Mouse (Mus musculus) left cerebral cortex, adult 11 months (tissue): Measurements from ENCODE around the gene Rgs10.

ENCODE experiments used
- DNase-seq: peaks from one replicate; pipeline ENCODE4 v3.0.0; 2022; ENCODE audit warnings: low spot score

Gene Rgs10

GRCm38 (mm10) chr7:128373751-128374150, 44.8 kb downstream of the Rgs10 start:
- DNase-seq: no peak

- no peak for DNase-seq
These were observed 46.2 kb downstream of the Rgs10 start for GRCm38 (mm10) chr7:128372331-128372730.

GRCm38 (mm10) chr7:128369366-128369765, 49.2 kb downstream of the Rgs10 start:
- no peak for DNase-seq

- DNase-seq: no peak
These were observed 49.7 kb downstream of the Rgs10 start for GRCm38 (mm10) chr7:128368828-128369227.

GRCm38 (mm10) chr7:128366654-128367053, 51.9 kb downstream of the Rgs10 start:
- no peak for DNase-seq

- DNase-seq: no peak
These were observed 53.4 kb downstream of the Rgs10 start for GRCm38 (mm10) chr7:128365096-128365715.

- no peak for DNase-seq
These were observed 54.0 kb downstream of the Rgs10 start for GRCm38 (mm10) chr7:128364526-128364925.

- no peak for DNase-seq
These were observed 54.8 kb downstream of the Rgs10 start for GRCm38 (mm10) chr7:128363806-128364205.

GRCm38 (mm10) chr7:128362916-128363315, 55.6 kb downstream of the Rgs10 start:
- DNase-seq: no peak

GRCm38 (mm10) chr7:128359741-128360140, 58.8 kb downstream of the Rgs10 start:
- DNase-seq: no peak

- DNase-seq: no peak
These were observed 59.4 kb downstream of the Rgs10 start for GRCm38 (mm10) chr7:128359164-128359563.

- no peak for DNase-seq
These were observed 59.8 kb downstream of the Rgs10 start for GRCm38 (mm10) chr7:128358741-128359140.

GRCm38 (mm10) chr7:128356868-128357755, 61.4 kb downstream of the Rgs10 start:
- no peak for DNase-seq

GRCm38 (mm10) chr7:128355463-128355862, 63.1 kb downstream of the Rgs10 start:
- no peak for DNase-seq

- DNase-seq: no peak
These were observed 65.8 kb downstream of the Rgs10 start for GRCm38 (mm10) chr7:128352721-128353120.

- DNase-seq: no peak
These were observed 67.4 kb downstream of the Rgs10 start for GRCm38 (mm10) chr7:128351176-128351575.

GRCm38 (mm10) chr7:128350316-128350715, 68.2 kb downstream of the Rgs10 start:
- DNase-seq: no peak

- no peak for DNase-seq
These were observed 68.8 kb downstream of the Rgs10 start for GRCm38 (mm10) chr7:128349751-128350150.

GRCm38 (mm10) chr7:128348608-128349007, 70.0 kb downstream of the Rgs10 start:
- DNase-seq: no peak

- no peak for DNase-seq
These were observed 71.6 kb downstream of the Rgs10 start for GRCm38 (mm10) chr7:128346991-128347390.

GRCm38 (mm10) chr7:128346522-128346921, 72.0 kb downstream of the Rgs10 start:
- no peak for DNase-seq

- no peak for DNase-seq
These were observed 72.9 kb downstream of the Rgs10 start for GRCm38 (mm10) chr7:128345691-128346090.

- DNase-seq: peak; percentile 63
These were observed 73.5 kb downstream of the Rgs10 start for GRCm38 (mm10) chr7:128344928-128345653.
